Mouse (Mus musculus): ENCODE measurements around the gene Gm867. TPM values are rescaled to one million over a fixed set of nuclear protein-coding genes. Genes with fewer than 3 reads are reported as not detected.

The Gm867 gene
- not detected in 2 replicates for total RNA-seq (2023)

DNA sequence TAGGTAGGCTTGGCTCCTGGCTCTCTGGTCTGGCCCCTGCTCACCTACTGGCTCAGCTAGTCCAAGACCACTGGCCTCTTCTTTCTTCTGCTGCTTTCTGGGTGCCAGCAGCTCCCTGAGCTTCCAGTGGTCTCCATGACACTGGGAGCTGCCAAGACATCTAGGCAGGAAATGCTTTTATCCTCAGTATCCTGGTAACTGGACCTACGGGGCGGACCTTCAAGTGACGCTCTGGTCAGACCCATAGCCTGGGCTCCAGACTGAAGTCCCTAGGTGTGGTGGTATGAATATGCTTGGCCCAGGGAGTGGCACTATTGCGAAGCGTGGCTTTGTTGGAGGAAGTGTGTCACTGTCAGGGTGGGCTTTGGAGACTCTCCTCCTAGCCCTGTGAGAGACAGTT lies at the start of gene Gm867:
TSS of gene Gm867 (minus strand) at position 153 of the 400 bp plus-strand sequence.

GRCm38 (mm10) chr10:75954381-75954811 lies 13.9 kb upstream of the Gm867 start, which contains the start of gene Gm5134:
Gene Gm5134, plus strand, starts transcription at chr10:75954514.

GRCm38 (mm10) chr10:75942736-75943477 lies 2.4 kb upstream of the Gm867 start, which contains the start of gene Vpreb3:
Gene Vpreb3, plus strand, starts transcription at chr10:75943057.

DNA sequence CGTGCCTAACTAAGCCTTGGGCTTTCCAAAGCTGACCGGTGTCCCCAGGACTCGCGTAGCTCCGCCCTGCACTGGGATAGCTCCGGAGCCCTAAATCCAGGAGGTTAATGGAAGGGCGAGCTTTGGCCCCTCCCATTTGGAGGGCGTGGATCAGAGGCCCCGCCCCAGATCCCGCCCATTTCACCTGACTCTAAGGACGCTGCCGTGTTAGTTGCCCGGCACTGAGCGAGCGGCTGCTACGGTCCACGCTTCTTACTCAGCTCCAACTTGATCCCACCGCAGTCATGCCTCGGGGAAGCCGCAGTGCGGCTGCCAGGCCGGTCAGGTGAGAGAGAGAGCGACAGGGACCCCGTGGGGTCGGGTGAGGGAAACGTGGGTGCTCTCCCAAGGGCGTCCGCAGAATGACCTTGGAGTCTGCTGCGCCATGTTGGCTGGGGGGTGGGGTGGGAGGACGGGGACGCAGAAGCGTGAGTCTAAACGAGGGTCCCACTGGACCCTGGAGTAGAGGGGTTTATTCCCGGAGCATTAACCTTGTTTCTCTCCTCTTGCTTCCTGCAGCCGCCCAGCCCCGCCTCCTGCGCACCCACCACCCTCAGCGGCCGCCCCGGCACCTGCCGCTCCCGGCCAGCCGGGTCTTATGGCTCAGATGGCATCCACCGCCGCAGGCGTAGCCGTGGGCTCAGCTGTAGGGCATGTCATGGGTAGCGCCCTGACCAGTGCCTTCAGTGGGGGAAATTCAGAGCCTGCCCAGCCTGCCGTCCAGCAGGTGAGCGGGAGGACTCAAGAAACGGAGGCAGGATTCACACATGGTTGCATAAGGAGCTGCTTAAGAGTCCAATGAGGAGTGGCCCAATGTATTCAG lies 4.6 kb downstream of the Gm867 start, which contains the start of gene Mmp11:
TSS of gene Mmp11 (minus strand) at position 817 of the 862 bp plus-strand sequence.

DNA sequence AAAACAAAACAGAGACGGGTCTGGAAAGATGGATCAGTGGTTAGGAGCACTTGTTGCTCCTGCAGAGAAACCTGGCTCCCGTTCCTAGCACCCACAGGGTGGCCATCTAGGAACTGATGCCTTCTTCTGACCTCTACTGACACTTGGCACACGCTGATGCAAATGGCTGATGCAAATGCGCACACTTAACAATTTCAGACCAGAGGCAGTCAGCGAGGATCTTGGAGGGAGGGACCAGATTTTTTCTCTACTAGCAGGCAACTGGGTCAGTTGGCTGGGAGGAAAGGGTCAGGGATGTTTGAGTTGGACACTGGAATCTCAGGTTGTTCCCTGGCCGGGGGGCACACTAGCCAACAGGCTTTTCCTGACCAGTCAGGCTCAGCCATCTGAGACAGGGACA lies 7.6 kb downstream of the Gm867 start, which contains the start of gene Chchd10:
TSS of gene Chchd10 (plus strand) at position 240 of the 400 bp plus-strand sequence.

DNA sequence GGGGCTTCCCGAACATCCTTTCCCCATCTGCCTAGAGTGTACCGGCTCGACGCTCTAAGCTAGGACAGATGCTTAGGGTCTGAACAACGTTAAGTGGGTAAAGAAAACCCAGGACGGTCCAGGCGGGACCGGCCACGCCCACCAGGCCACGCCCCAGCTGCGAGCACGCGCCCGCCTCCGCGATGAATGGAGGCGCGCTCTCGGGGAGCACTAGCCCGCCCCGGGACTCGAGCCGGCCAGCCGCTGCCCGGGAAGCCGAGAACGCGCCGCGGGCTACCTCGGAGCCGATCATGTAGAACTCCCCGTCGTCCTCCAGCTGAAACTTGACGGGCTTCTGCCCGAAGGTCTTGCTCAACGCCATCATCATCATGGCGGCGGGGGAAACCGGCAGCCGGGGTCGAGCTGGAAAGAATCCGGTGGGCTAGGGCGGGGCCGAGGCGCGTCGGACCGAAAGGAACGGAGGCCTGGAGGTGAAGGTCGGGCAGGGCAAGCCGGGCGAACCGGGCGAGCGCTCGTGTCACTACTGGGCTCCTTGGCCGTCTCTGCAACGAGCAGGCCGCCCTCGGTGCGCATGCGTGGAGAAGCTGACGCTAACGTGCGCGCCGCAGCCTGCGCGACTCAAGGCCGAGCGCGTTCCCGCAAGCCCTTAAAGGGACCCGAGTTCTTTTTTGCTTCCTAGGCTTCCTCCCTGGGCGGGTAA lies 19.3 kb downstream of the Gm867 start, which contains the start of gene Smarcb1:
TSS of gene Smarcb1 (minus strand) at position 592 of the 700 bp plus-strand sequence.

DNA sequence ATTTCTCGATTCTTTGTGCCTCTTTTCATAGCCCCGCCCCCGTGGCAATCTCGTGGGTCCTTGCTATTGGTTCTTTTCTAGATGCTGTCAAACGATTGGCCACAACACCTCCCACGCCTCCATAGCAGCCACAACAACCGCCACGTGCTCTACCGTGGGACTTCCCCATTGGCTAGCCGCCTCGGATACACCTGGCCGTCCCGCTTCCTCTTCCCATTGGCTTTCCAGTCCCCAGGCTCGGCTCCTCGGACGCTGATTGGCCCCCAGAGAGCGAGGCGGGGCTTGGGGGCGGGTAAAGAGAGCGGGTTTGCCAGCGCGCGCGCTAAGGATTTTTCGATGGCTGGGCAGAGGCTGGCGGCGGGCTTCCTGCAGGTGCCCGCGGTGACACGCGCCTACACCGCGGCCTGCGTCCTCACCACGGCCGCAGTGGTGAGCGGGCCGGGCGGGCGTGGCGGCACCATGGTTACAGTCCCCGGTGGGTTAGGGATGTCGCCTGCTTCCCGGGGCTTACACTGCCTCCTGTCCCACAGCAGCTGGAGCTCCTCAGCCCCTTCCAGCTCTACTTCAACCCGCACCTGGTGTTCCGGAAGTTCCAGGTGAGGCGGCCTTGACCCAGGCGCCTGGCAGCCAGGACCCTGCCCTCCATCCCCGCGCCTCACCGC lies 47.3 kb downstream of the Gm867 start, which contains the start of gene Derl3:
TSS of gene Derl3 (plus strand) at position 325 of the 662 bp plus-strand sequence.

Other genes starting within 250 kb of the Gm867 start
- gene Cabin1, start 176.3 kb downstream of the Gm867 start, total RNA-seq (2023) = 43.4 and 62.8 TPM in 2 replicates
- gene Ddt, start 167.3 kb downstream of the Gm867 start, total RNA-seq (2023) = 8.1 and 10.5 TPM in 2 replicates
- gene Gm20441, start 159.7 kb downstream of the Gm867 start, total RNA-seq (2023) = not detected in 2 replicates
- 2.7 and 3.1 TPM in 2 replicates for gene Gstt3, start 159.3 kb downstream of the Gm867 start, total RNA-seq (2023)
- not detected in 2 replicates for gene Gstt1, start 142.1 kb downstream of the Gm867 start, total RNA-seq (2023)
- gene Gstt4, start 118.1 kb downstream of the Gm867 start, total RNA-seq (2023) = not detected in 2 replicates
- gene Gstt2, start 103.2 kb downstream of the Gm867 start, total RNA-seq (2023) = 3.7 and 5.0 TPM in 2 replicates
- gene Mif, start 80.4 kb downstream of the Gm867 start, total RNA-seq (2023) = 40.2 and 55.7 TPM in 2 replicates
- gene Derl3, start 47.3 kb downstream of the Gm867 start, total RNA-seq (2023) = 1.5 and 1.6 TPM in 2 replicates
- gene Smarcb1, start 19.1 kb downstream of the Gm867 start, total RNA-seq (2023) = 28.9 and 30.1 TPM in 2 replicates
- gene Chchd10, start 7.5 kb downstream of the Gm867 start, total RNA-seq (2023) = 2.7 and 6.3 TPM in 2 replicates
- not detected in 2 replicates for gene Mmp11, start 4.2 kb downstream of the Gm867 start, total RNA-seq (2023)
- 1.9 and 9.3 TPM in 2 replicates for gene Vpreb3, start 2.4 kb upstream of the Gm867 start, total RNA-seq (2023)
- gene Gm5134, start 13.8 kb upstream of the Gm867 start, total RNA-seq (2023) = not detected in 2 replicates
- gene Zfp280b, start 92.0 kb upstream of the Gm867 start, total RNA-seq (2023) = 3.1 and 4.4 TPM in 2 replicates
- gene Slc5a4b, start 170.3 kb upstream of the Gm867 start, total RNA-seq (2023) = not detected in 2 replicates
- not detected in 2 replicates for gene Slc5a4a, start 206.8 kb upstream of the Gm867 start, total RNA-seq (2023)